Mouse (Mus musculus) ES-E14 (cell line): Measurements from ENCODE around the gene Grk5.

ENCODE experiments used
- HCFC1 ChIP-seq: IDR thresholded peaks from 2 replicates; pipeline ENCODE4 v1.6.1; 2012; ENCODE audit warnings: low read length, inconsistent platforms, borderline replicate concordance; ENCODE audit not compliant: insufficient read depth
- MAFK ChIP-seq: IDR thresholded peaks from 2 replicates; pipeline ENCODE4 v1.6.1; 2014; ENCODE audit warnings: mild to moderate bottlenecking, low read depth, low read length, inconsistent platforms; ENCODE audit not compliant: insufficient read depth
- ZC3H11A ChIP-seq: IDR thresholded peaks from 2 replicates; pipeline ENCODE4 v1.6.1; 2012; ENCODE audit warnings: low read depth, mild to moderate bottlenecking, inconsistent platforms, low read length, borderline replicate concordance
- ZNF384 ChIP-seq: IDR thresholded peaks from 2 replicates; pipeline ENCODE4 v1.6.1; 2012; ENCODE audit warnings: low read depth, low read length, inconsistent platforms

DNA sequence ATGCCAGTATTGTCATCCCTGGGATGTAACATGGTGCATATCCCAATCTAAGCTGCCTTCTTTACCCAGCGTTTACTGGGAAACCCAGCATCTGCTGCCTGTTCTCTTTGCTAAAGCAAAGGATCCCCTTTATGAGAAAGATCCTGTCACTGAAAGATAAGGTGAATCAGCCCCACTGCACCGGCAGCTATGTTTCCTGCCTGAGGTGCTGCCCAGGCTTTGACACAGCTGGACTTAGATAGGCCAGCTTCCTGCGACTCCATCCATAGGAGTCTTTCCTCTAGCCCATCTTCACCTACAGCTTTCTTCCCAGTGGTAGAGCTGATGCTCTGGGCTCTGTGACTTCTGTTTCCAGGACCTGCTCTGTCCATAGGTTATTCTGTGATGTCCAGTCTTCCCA, 189.1 kb downstream of the Grk5 start:
- TF ChIP-seq MAFK = no peak
- no peak for TF ChIP-seq ZNF384
- no peak for TF ChIP-seq HCFC1
- no peak for TF ChIP-seq ZC3H11A
